Comparison of ENCODE assay signal across 8 mouse cellular contexts in the genomic region with DNA sequence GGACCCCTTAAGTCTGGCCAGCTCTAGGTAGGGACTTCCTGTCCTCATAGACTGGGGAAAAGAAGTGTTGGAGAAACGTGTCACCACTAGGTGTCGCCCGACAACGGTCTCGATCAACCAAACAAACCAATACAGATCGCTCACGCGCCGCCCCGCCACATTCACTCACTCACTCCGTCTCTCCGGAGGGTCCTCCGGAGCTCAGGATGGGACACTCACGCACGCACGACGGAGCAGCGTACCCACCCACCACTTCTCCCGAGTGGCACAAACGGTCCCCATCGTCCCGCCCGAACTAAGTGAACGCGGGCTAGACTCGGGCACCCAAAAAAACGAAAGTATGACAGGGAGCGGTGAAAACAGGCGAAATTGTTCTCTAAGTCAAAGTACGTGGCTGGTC.
DNase-seq lines count a peak whose midpoint lies in the region; ATAC-seq and TF ChIP-seq lines count a peak whose summit lies in the region.

No protein-coding gene starts in this region.

- H3K4me1 ChIP-seq in CH12.LX (ENCODE audit: control insufficient read depth in 1 of 2, insufficient read depth in 2 of 2), result no peaks in the 10 kb centered on the region
- H3K4me1 ChIP-seq in lung, postnatal 0 days (ENCODE audit: insufficient read depth, low read depth, low read length), result no peaks in the 10 kb centered on the region

- TF ChIP-seq POLR2A in CH12.LX (IDR thresholded peaks at IDR 0.05; ENCODE audit: low read depth, low read length), result no peak

- no peak for TF ChIP-seq CTCF in CH12.LX (conservative IDR thresholded peaks at IDR 0.05 in 1 of 2, IDR thresholded peaks at IDR 0.05 in 1 of 2; ENCODE audit: low read depth in 2 of 2, low read length in 2 of 2)
- TF ChIP-seq CTCF in lung, postnatal 0 days (IDR thresholded peaks at IDR 0.05), result no peak

- peak overlapping the region in 1 of 3 experiments; percentile 20 for H3K4me3 ChIP-seq in CH12.LX (replicated peaks in 1 of 3; ENCODE audit: low read depth in 2 of 3, low read length in 2 of 3, poor library complexity in 1 of 3)
- no peak overlapping the region for H3K4me3 ChIP-seq in lung, postnatal 0 days (ENCODE audit: low read depth, low read length)

- no peaks in the 10 kb centered on the region for H3K9me3 ChIP-seq in CH12.LX (replicated peaks; ENCODE audit: low read length)
- H3K9me3 ChIP-seq in lung, postnatal 0 days (ENCODE audit: low read length), result no peaks in the 10 kb centered on the region

- in situ Hi-C loops in CH12.LX (cut with MboI; ENCODE audit: low pct_ligation_motif_present, low pct_unique_long_range_greater_than_20kb, low sequenced_read_pairs), result no loop called here

- no peak overlapping the region for H3K4me2 ChIP-seq in CH12.LX (ENCODE audit: insufficient read depth, low read depth, poor library complexity, severe bottlenecking)
- H3K4me2 ChIP-seq in lung, postnatal 0 days (replicated peaks; ENCODE audit: low read depth, low read length), result no peak overlapping the region

- no peak for ATAC-seq in lung, postnatal 0 days
- no peak for ATAC-seq in erythroid progenitor cell, adult 5-6 weeks (replicated peaks; ENCODE audit: low FRiP score, poor library complexity, severe bottlenecking)

- DNase-seq in 416B (ENCODE audit: low read depth) (peak; percentile 100), CH12.LX (ENCODE audit: extremely low read depth) (peak; percentile 100)
- DNase-seq in c-Kit-positive CD71-positive TER-119-negative erythroid progenitor cells, embryonic 14.5 days (ENCODE audit: low read depth), result peak; percentile 100
- DNase-seq in gastrocnemius, adult 8-10 months (ENCODE audit: low spot score in 2 of 2), result peak; percentile 86 to 89
- DNase-seq in layer of hippocampus, adult 18-20 months (ENCODE audit: low spot score in 2 of 2), result peak; percentile 96 to 99
- DNase-seq in lung, postnatal 0 days (ENCODE audit: low spot score), result peak; percentile 100
- peak; percentile 100 for DNase-seq in spleen, postnatal 10 days (ENCODE audit: low spot score in 2 of 2)

- no peaks in the 10 kb centered on the region for H3K27me3 ChIP-seq in CH12.LX (replicated peaks)
- H3K27me3 ChIP-seq in lung, postnatal 0 days (replicated peaks; ENCODE audit: insufficient read depth, low read length), result no peaks in the 10 kb centered on the region

- TF ChIP-seq EP300 in CH12.LX (IDR thresholded peaks at IDR 0.05; ENCODE audit: low read length), result no peak
- TF ChIP-seq EP300 in lung, postnatal 0 days (IDR thresholded peaks at IDR 0.05), result no peak

- no peak overlapping the region for H3K9ac ChIP-seq in CH12.LX (ENCODE audit: insufficient read depth, low read depth)
- no peak overlapping the region for H3K9ac ChIP-seq in lung, postnatal 0 days (replicated peaks; ENCODE audit: low read depth)

- no peaks in the 10 kb centered on the region for H3K36me3 ChIP-seq in CH12.LX (replicated peaks in 1 of 2; ENCODE audit: control insufficient read depth in 1 of 2, insufficient read depth in 1 of 2, low read length in 1 of 2)
- H3K36me3 ChIP-seq in lung, postnatal 0 days (ENCODE audit: insufficient read depth, low read length), result no peaks in the 10 kb centered on the region

- 5% methylated on average over 30 of the region's 30 CpGs for WGBS in lung, postnatal 0 days

- TF ChIP-seq RAD21 in CH12.LX (IDR thresholded peaks at IDR 0.05; ENCODE audit: low read depth, low read length), result no peak

- no peaks in the 10 kb centered on the region for H3K79me2 ChIP-seq in CH12.LX (replicated peaks; ENCODE audit: control insufficient read depth, extremely low read depth, insufficient read depth, poor library complexity, severe bottlenecking)

- dilution Hi-C loops in CH12.LX (cut with MboI; ENCODE audit: extremely low pct_ligation_motif_present, extremely low pct_unique_long_range_greater_than_20kb, low sequenced_read_pairs), result no loop called here

- no peak overlapping the region for H3K27ac ChIP-seq in CH12.LX (ENCODE audit: insufficient read depth, low read depth)
- H3K27ac ChIP-seq in lung, postnatal 0 days (ENCODE audit: low read length), result no peak overlapping the region

TF ChIP-seq in CH12.LX, 34 proteins besides CTCF, POLR2A, EP300 and RAD21:
- no peak for TF ChIP-seq JUN (IDR thresholded peaks at IDR 0.05; ENCODE audit: insufficient read depth, low read depth, low read length)
- no peak for TF ChIP-seq MAX (IDR thresholded peaks at IDR 0.05; ENCODE audit: low read length)
- TF ChIP-seq ETS1 (conservative IDR thresholded peaks at IDR 0.05; ENCODE audit: low read depth, low read length), result no peak
- TF ChIP-seq UBTF (IDR thresholded peaks at IDR 0.05; ENCODE audit: low read depth, low read length), result no peak
- no peak for TF ChIP-seq CHD1 (IDR thresholded peaks at IDR 0.05; ENCODE audit: low read depth, low read length)
- TF ChIP-seq BHLHE40 (IDR thresholded peaks at IDR 0.05; ENCODE audit: low read depth, low read length), result no peak
- no peak for TF ChIP-seq MAFK (IDR thresholded peaks at IDR 0.05; ENCODE audit: insufficient replicate concordance, low read length)
- no peak for TF ChIP-seq PAX5 (IDR thresholded peaks at IDR 0.05; ENCODE audit: low read length)
- TF ChIP-seq IRF4 (IDR thresholded peaks at IDR 0.05; ENCODE audit: low read depth, low read length), result no peak
